Mouse (Mus musculus): ENCODE data around the gene Ifna14. TPM values are rescaled to one million over a fixed set of nuclear protein-coding genes. Genes with fewer than 3 reads are reported as not detected.

Ifna14 gene
- total RNA-seq, 2 experiments from 2014 or later: not detected

Other genes with a start within 250 kb of the Ifna14 start
- 1 to 10 TPM; 4.8 to 5.4 TPM for gene Hacd4, start 132.9 kb downstream of the Ifna14 start, total RNA-seq (2021)
- gene Ifnb1, start 49.0 kb downstream of the Ifna14 start, total RNA-seq (2021): not detected
- not detected for gene Ifna15, start 13.6 kb downstream of the Ifna14 start, total RNA-seq (2021)
- gene Ifna9, start 20.6 kb upstream of the Ifna14 start, total RNA-seq (2021): not detected
- not detected for gene Ifna12, start 31.6 kb upstream of the Ifna14 start, total RNA-seq (2021)
- not detected for gene C87499, start 62.6 kb upstream of the Ifna14 start, total RNA-seq (2021)
- gene Ifna13, start 72.7 kb upstream of the Ifna14 start, total RNA-seq (2021): not detected
- not detected for gene Ifna16, start 105.1 kb upstream of the Ifna14 start, total RNA-seq (2021)
- not detected for gene Ifna2, start 112.1 kb upstream of the Ifna14 start, total RNA-seq (2021)
- gene Ifnab, start 119.6 kb upstream of the Ifna14 start, total RNA-seq (2021): not detected
- 1 to 10 TPM in 1 of 2 experiments, under 1 TPM in 1; 0.60 to 1.2 TPM for gene Gm26566, start 150.0 kb upstream of the Ifna14 start, total RNA-seq (2021)
- 10 to 100 TPM; 74.5 to 81.4 TPM for gene Klhl9, start 150.7 kb upstream of the Ifna14 start, total RNA-seq (2021)
- not detected for gene Gm13271, start 183.1 kb upstream of the Ifna14 start, total RNA-seq (2021)
- under 1 TPM in 1 of 2 experiments, not detected in 1; 0.24 TPM for gene Gm13283, start 188.3 kb upstream of the Ifna14 start, total RNA-seq (2021)
- gene Gm13290, start 202.0 kb upstream of the Ifna14 start, total RNA-seq (2021): not detected
- gene Gm13289, start 205.1 kb upstream of the Ifna14 start, total RNA-seq (2021): not detected
- not detected for gene Gm13272, start 208.1 kb upstream of the Ifna14 start, total RNA-seq (2021)
- not detected for gene Ifnz, start 210.3 kb upstream of the Ifna14 start, total RNA-seq (2021)
- gene Gm13276, start 213.9 kb upstream of the Ifna14 start, total RNA-seq (2021): not detected
- not detected for gene Gm13277, start 216.8 kb upstream of the Ifna14 start, total RNA-seq (2021)
- not detected for gene Gm13278, start 219.8 kb upstream of the Ifna14 start, total RNA-seq (2021)
- not detected for gene Gm13275, start 222.7 kb upstream of the Ifna14 start, total RNA-seq (2021)
- gene Gm13279, start 225.6 kb upstream of the Ifna14 start, total RNA-seq (2021): not detected
- under 1 TPM in 1 of 2 experiments, not detected in 1; 0.21 TPM for gene Gm13285, start 227.9 kb upstream of the Ifna14 start, total RNA-seq (2021)
- not detected for gene Gm13287, start 231.5 kb upstream of the Ifna14 start, total RNA-seq (2021)
- gene Gm13288, start 233.7 kb upstream of the Ifna14 start, total RNA-seq (2021): not detected
- not detected for gene Ifna7, start 244.4 kb upstream of the Ifna14 start, total RNA-seq (2021)
- not detected for gene Ifna11, start 248.2 kb upstream of the Ifna14 start, total RNA-seq (2021)